Mouse (Mus musculus): ENCODE results near the gene Olfr374.

- TF ChIP-seq POLR2A (IDR thresholded peaks at IDR 0.05; ENCODE audit: control insufficient read depth, low read depth, low read length) (no peak), CTCF (IDR thresholded peaks at IDR 0.05; ENCODE audit: control insufficient read depth, insufficient read depth, insufficient replicate concordance, low read depth, low read length) (no peak)
Observed at GRCm38 (mm10) chr8:72115202-72115601, 8.4 kb downstream of the Olfr374 start.

All from testis, adult 2 months (tissue).